ENCODE assay signal across 30 mouse cellular contexts in genomic region chr13:99377055-99377454, GRCm38 (mm10).
"Had no signal": no experiment of that assay in that cellular context is flagged by ENCODE, and none has a peak within 500 bp of the region (broad histone marks: within the 10 kb centered on the region; RNA-seq: fewer than 3 reads in every experiment).

No protein-coding gene starts in this region.

- DNase-seq: left cerebral cortex, postnatal 4 days; liver; liver, embryonic 13.5 days; lung, adult 18-20 months; lung, adult 2 months; lung, embryonic 14.5 days; lung, postnatal 10 days; lung, postnatal 14 days; lung, postnatal 36 days; lung, postnatal 4 days; midbrain, embryonic 14.5 days had no signal

- H3K9ac ChIP-seq: limb, embryonic 12.5 days; limb, embryonic 13.5 days; limb, embryonic 15.5 days; liver, embryonic 12.5 days; liver, embryonic 13.5 days; liver, embryonic 14.5 days; liver, embryonic 15.5 days; lung, embryonic 14.5 days; lung, embryonic 15.5 days; midbrain, embryonic 12.5 days; midbrain, embryonic 13.5 days; midbrain, embryonic 15.5 days had no signal

- H3K4me1 ChIP-seq: limb, embryonic 15.5 days; liver, embryonic 12.5 days; liver, embryonic 13.5 days; liver, embryonic 15.5 days; lung, embryonic 15.5 days had no signal

- H3K27ac ChIP-seq: left cerebral cortex, adult 2 months; limb, embryonic 10.5 days; limb, embryonic 12.5 days; limb, embryonic 13.5 days; limb, embryonic 15.5 days; liver, embryonic 12.5 days; liver, embryonic 13.5 days; liver, embryonic 14.5 days; liver, embryonic 15.5 days; lung, embryonic 15.5 days; macrophage; midbrain, embryonic 10.5 days; midbrain, embryonic 12.5 days; midbrain, embryonic 13.5 days; midbrain, embryonic 15.5 days had no signal

- H3K36me3 ChIP-seq: midbrain, embryonic 15.5 days had no signal

- H3K9me3 ChIP-seq: limb, embryonic 10.5 days; limb, embryonic 12.5 days; limb, embryonic 13.5 days; limb, embryonic 15.5 days; liver, embryonic 12.5 days; liver, embryonic 13.5 days; liver, embryonic 15.5 days; lung, embryonic 15.5 days; megakaryocyte, embryonic 14.5 days; midbrain, embryonic 10.5 days; midbrain, embryonic 12.5 days; midbrain, embryonic 13.5 days; midbrain, embryonic 15.5 days had no signal

- H3K4me3 ChIP-seq: left cerebral cortex, adult 2 months; limb, embryonic 10.5 days; limb, embryonic 12.5 days; limb, embryonic 13.5 days; limb, embryonic 15.5 days; liver, embryonic 12.5 days; liver, embryonic 13.5 days; liver, embryonic 15.5 days; lung, embryonic 15.5 days; megakaryocyte, embryonic 14.5 days; midbrain, embryonic 10.5 days; midbrain, embryonic 12.5 days; midbrain, embryonic 13.5 days; midbrain, embryonic 15.5 days; myocyte had no signal

- H3K27me3 ChIP-seq: limb, embryonic 12.5 days; limb, embryonic 13.5 days; limb, embryonic 15.5 days; liver, embryonic 12.5 days; liver, embryonic 13.5 days; liver, embryonic 15.5 days; lung, embryonic 15.5 days; megakaryocyte, embryonic 14.5 days; midbrain, embryonic 12.5 days; midbrain, embryonic 13.5 days; midbrain, embryonic 15.5 days had no signal

- H3K4me2 ChIP-seq: limb, embryonic 12.5 days; limb, embryonic 13.5 days; limb, embryonic 15.5 days; liver, embryonic 12.5 days; liver, embryonic 13.5 days; liver, embryonic 15.5 days; lung, embryonic 14.5 days; lung, embryonic 15.5 days; midbrain, embryonic 11.5 days; midbrain, embryonic 12.5 days; midbrain, embryonic 13.5 days; midbrain, embryonic 15.5 days had no signal

- ATAC-seq: liver, embryonic 12.5 days; lung, postnatal 0 days; midbrain, embryonic 13.5 days; midbrain, embryonic 15.5 days; midbrain, embryonic 16.5 days had no signal
